Mouse (Mus musculus): ENCODE results near the gene Tstd1. TPM values are rescaled to one million over a fixed set of nuclear protein-coding genes. Genes with fewer than 3 reads are reported as not detected.

Tstd1 gene
- polyA plus RNA-seq, 1 experiment from 2014 or later, result 7.1 TPM

GRCm38 (mm10) chr1:171437264-171438013 lies 18.8 kb downstream of the Tstd1 start, which contains the start of gene F11r:
Gene F11r (plus strand): TSS chr1:171437535.
- WGBS, result 2% methylated on average over 44 of the region's 46 CpGs
- peak within 1 kb of the TSS; percentile 95 for H3K27ac ChIP-seq (ENCODE audit: low read length)
- H3K36me3 ChIP-seq (ENCODE audit: insufficient read depth, low read length), result no peaks in the 10 kb centered on the region
- DNase-seq (ENCODE audit: low spot score) (peak; percentile 96), ATAC-seq (peak; percentile 85)
- peak within 1 kb of the TSS; percentile 78 for H3K4me3 ChIP-seq (ENCODE audit: low read depth, low read length)
- no peaks in the 10 kb centered on the region for H3K27me3 ChIP-seq (replicated peaks; ENCODE audit: insufficient read depth, low read length)
- peak within 1 kb of the TSS; percentile 85 for H3K9ac ChIP-seq (replicated peaks; ENCODE audit: low read depth)
- H3K9me3 ChIP-seq (ENCODE audit: low read length), result no peaks in the 10 kb centered on the region
- peak within 1 kb of the TSS; percentile 72 for H3K4me2 ChIP-seq (replicated peaks; ENCODE audit: low read depth, low read length)
- H3K4me1 ChIP-seq (ENCODE audit: insufficient read depth, low read depth, low read length), result peaks cover 8% of the 10 kb centered on the region; the same call in 1 of the 2 replicates
- TF ChIP-seq EP300 (IDR thresholded peaks at IDR 0.05) (peak; percentile 69; the same call in 1 of the 2 replicates), CTCF (IDR thresholded peaks at IDR 0.05) (peak; percentile 41)

- H3K4me1 ChIP-seq (ENCODE audit: insufficient read depth, low read depth, low read length), result peaks cover 8% of the 10 kb centered on the region; the same call in 1 of the 2 replicates
Observed at GRCm38 (mm10) chr1:171438014-171438670, 19.5 kb downstream of the Tstd1 start.

DNA sequence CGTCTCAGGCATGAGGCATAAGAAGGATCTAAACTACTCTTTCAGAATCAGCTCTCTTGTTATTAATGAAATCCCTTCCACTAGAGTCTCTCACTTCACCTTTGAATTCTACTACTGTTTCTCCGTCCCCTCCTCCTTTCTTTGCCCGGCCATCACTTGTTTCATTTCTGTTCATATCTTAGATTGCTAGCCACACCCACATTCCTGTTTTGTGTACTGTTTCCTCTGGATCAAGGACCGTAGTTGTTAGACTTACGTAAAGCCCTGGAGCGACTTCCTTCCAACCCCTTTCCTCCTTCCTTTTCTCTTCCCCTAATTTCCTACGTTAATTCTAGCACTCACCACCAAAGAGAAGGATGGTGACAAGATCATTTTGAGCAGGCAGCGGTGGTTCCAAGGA lies 20.4 kb downstream of the Tstd1 start:
- Histone ChIP-seq H3K9me3 (ENCODE audit: low read length) (no peaks in the 10 kb centered on the region), H3K36me3 (ENCODE audit: insufficient read depth, low read length) (no peaks in the 10 kb centered on the region), H3K4me3 (ENCODE audit: low read depth, low read length) (peak overlapping the region; percentile 78), H3K27me3 (replicated peaks; ENCODE audit: insufficient read depth, low read length) (no peaks in the 10 kb centered on the region), H3K4me1 (ENCODE audit: insufficient read depth, low read depth, low read length) (peaks cover 8% of the 10 kb centered on the region; the same call in 1 of the 2 replicates), H3K27ac (ENCODE audit: low read length) (peak overlapping the region; percentile 95), H3K9ac (replicated peaks; ENCODE audit: low read depth) (peak overlapping the region; percentile 85), H3K4me2 (replicated peaks; ENCODE audit: low read depth, low read length) (peak overlapping the region; percentile 72)
- WGBS, result 13% methylated on average over 8 of the region's 8 CpGs
- ATAC-seq (no peak), DNase-seq (ENCODE audit: low spot score) (peak; percentile 84)
- peak; percentile 74 for TF ChIP-seq EP300 (IDR thresholded peaks at IDR 0.05)
- no peak for TF ChIP-seq CTCF (IDR thresholded peaks at IDR 0.05)

More at GRCm38 (mm10) chr1:171438014-171438670, 19.5 kb downstream of the Tstd1 start:
- DNase-seq (ENCODE audit: low spot score) (peak; percentile 58), ATAC-seq (no peak)
- H3K4me3 ChIP-seq (ENCODE audit: low read depth, low read length), result peak overlapping the region; percentile 78
- no peaks in the 10 kb centered on the region for H3K9me3 ChIP-seq (ENCODE audit: low read length)
- H3K27ac ChIP-seq (ENCODE audit: low read length), result peak overlapping the region; percentile 95
- H3K36me3 ChIP-seq (ENCODE audit: insufficient read depth, low read length), result no peaks in the 10 kb centered on the region
- peak overlapping the region; percentile 72 for H3K4me2 ChIP-seq (replicated peaks; ENCODE audit: low read depth, low read length)
- WGBS, result 4% methylated on average over 18 of the region's 18 CpGs
- H3K9ac ChIP-seq (replicated peaks; ENCODE audit: low read depth), result peak overlapping the region; percentile 85
- H3K27me3 ChIP-seq (replicated peaks; ENCODE audit: insufficient read depth, low read length), result no peaks in the 10 kb centered on the region
- TF ChIP-seq CTCF (IDR thresholded peaks at IDR 0.05), result no peak
- no peak for TF ChIP-seq EP300 (IDR thresholded peaks at IDR 0.05)

DNA sequence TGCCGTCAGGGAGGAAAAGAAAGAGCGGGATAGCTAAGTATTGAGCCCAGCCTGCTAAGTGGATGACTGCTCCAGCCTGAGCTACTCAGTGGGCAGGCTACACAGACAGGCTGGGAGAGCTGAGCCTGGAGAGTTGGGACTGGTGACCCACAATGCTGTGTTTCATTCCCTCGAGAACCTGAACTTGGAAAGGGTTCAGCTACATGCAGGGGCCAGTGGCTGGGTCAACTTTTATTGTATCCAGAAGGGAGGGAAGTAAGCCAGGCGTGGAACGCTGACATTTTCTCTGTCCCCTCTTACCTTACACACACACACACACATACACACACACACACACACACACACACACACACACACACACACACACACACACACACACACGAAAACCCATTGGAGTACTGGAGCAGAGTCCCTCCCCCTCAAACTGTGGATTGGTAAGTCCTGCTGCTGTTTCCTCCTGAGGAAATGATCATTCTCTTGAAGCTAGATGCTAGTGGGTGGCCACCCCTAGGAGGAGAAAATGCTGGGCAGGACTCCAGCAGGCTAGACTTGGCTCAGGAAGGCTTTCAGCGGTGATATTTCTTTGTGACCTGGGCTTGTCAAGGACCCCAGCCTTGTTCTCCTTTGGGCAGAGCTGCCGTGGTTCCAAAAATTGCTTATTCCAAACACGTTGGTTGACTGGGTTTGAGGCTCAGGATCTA lies 21.5 kb downstream of the Tstd1 start:
- H3K36me3 ChIP-seq (ENCODE audit: insufficient read depth, low read length), result no peaks in the 10 kb centered on the region
- peaks cover 8% of the 10 kb centered on the region; the same call in 1 of the 2 replicates for H3K4me1 ChIP-seq (ENCODE audit: insufficient read depth, low read depth, low read length)
- no peaks in the 10 kb centered on the region for H3K27me3 ChIP-seq (replicated peaks; ENCODE audit: insufficient read depth, low read length)
- peak; percentile 50 for ATAC-seq
- peak; percentile 89 for DNase-seq (ENCODE audit: low spot score)
- peak overlapping the region; percentile 85 for H3K9ac ChIP-seq (replicated peaks; ENCODE audit: low read depth)
- peak overlapping the region; percentile 72 for H3K4me2 ChIP-seq (replicated peaks; ENCODE audit: low read depth, low read length)
- TF ChIP-seq EP300 (IDR thresholded peaks at IDR 0.05) (no peak), CTCF (IDR thresholded peaks at IDR 0.05) (peak; percentile 40; the same call in 1 of the 2 replicates)
- peak overlapping the region; percentile 95 for H3K27ac ChIP-seq (ENCODE audit: low read length)
- H3K9me3 ChIP-seq (ENCODE audit: low read length), result no peaks in the 10 kb centered on the region
- peak overlapping the region; percentile 78 for H3K4me3 ChIP-seq (ENCODE audit: low read depth, low read length)
- WGBS, result 9% methylated on average over 9 of the region's 9 CpGs

DNA sequence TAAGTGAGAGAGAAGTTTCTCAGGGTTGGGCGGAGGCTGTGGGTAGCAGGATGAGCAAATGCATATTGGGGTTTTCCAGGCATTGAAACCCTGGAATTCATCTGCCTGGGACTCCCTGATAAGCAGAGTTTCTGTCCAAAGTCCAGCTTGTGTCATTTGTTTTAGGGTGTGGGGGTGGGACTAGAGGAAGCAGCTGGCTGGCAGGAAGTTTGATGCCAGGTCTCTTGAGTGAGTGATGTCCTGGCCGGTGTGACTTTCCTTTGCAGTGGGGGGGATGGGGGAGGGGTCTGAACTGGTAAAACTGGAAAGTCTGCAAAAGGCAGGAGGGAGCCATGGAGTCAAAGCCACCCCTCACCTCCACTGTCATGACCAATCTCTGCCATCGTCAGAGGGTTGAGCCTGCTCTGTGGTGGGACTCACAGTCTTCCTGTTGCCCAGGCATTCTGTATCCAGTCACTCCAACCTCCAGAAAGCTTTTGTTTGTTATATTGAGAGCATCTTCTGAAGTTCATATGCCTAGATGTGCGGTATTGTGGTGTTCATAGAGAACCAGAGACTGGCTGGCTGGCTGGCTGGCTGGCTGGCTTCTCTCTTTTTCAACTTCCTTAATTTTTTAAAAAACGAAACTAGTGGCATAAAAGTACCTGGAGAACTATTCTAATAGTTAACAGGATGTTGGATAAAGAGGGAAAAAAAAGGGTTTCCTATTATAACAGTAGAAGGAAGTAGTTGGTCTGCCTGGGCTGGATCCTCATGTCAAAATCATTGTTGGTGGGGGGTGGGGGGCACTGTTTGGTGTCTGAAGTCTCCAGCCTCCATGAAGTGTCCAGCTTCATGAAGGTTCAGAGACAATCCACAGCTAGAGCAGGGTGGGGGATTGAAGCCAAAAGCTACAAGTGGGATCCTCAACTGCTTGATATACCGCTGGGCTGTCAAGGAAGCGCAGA lies 23.1 kb downstream of the Tstd1 start:
- no peaks in the 10 kb centered on the region for H3K36me3 ChIP-seq (ENCODE audit: insufficient read depth, low read length)
- H3K4me1 ChIP-seq (ENCODE audit: insufficient read depth, low read depth, low read length), result peaks cover 12% of the 10 kb centered on the region
- H3K9ac ChIP-seq (replicated peaks; ENCODE audit: low read depth), result no peak overlapping the region
- WGBS, result 25% methylated on average over 7 of the region's 7 CpGs
- H3K4me3 ChIP-seq (ENCODE audit: low read depth, low read length), result 0 out of 2 replicates have a peak overlapping the region, but pooled peaks have one; percentile 15
- ATAC-seq (peak; percentile 17), DNase-seq (ENCODE audit: low spot score) (peak; percentile 72)
- peak overlapping the region; percentile 95 for H3K27ac ChIP-seq (ENCODE audit: low read length)
- no peaks in the 10 kb centered on the region for H3K27me3 ChIP-seq (replicated peaks; ENCODE audit: insufficient read depth, low read length)
- H3K4me2 ChIP-seq (replicated peaks; ENCODE audit: low read depth, low read length), result peak overlapping the region; percentile 72
- no peaks in the 10 kb centered on the region for H3K9me3 ChIP-seq (ENCODE audit: low read length)
- no peak for TF ChIP-seq CTCF (IDR thresholded peaks at IDR 0.05)
- peak; percentile 75 for TF ChIP-seq EP300 (IDR thresholded peaks at IDR 0.05)

Data from lung, postnatal 0 days (tissue).